Mouse (Mus musculus): ENCODE data around the gene Dpep3.

DNA sequence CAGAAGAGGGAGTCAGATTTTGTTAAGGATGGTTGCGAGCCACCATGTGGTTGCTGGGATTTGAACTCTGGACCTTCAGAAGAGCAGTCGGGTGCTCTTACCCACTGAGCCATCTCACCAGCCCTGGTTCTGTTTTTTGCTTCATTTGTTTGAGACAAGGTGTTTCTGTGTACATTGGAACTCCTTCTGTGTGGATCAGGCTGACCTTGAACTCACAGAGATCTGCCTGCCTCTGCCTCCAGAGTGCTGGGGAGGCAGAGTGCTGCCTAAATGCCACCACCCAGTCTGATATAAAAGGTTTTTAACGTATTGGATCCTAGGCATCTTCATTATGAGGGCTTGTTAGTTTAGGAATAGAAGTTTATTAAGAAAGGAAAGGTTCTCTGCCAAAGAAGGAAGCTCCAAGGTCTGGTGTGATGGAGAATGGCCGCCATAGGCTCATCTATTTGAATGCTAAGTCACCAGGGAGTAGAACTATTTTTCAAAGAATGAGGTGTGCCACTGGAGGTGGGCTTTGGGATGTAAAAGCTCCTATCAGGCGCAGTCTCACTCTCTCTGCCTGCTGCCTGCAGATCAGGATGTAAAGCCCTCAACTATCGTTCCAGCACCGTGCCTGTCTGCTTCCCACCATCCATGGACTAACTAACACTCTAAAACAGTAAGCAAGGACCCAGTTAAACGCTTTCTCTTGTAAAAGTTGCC, 8.1 kb downstream of the Dpep3 start:
- no peak for TF ChIP-seq CTCF (IDR thresholded peaks at IDR 0.05)
- no peak for TF ChIP-seq POLR2A (IDR thresholded peaks at IDR 0.05; ENCODE audit: insufficient read depth, low read depth, low read length)
